Mouse (Mus musculus) limb, embryonic 10.5 days (tissue): ENCODE measurements around the gene Hist1h2bc. TPM values are rescaled to one million over a fixed set of nuclear protein-coding genes. Genes with fewer than 3 reads are reported as not detected.
"Not testable (repeated sequence)": the region's sequence is repeated elsewhere in the genome, so short reads cannot be mapped to it uniquely, and the experiment has no call there.

Experiments
- DNase-seq: peaks from one replicate; pipeline ENCODE4 v3.0.0-alpha.2; 2017; ENCODE audit warnings: low spot score
- H3K27ac ChIP-seq: fragments of 300-500 bp; sonication (generic); 2 replicates; pipeline ENCODE4 v1.5.1; 2016; ENCODE audit warnings: mild to moderate bottlenecking
- H3K27me3 ChIP-seq: fragments of 300-500 bp; sonication (generic); 2 replicates; pipeline ENCODE4 v1.6.1; 2016; ENCODE audit warnings: low read depth, mild to moderate bottlenecking; ENCODE audit not compliant: poor library complexity, severe bottlenecking
- H3K36me3 ChIP-seq: fragments of 300-500 bp; sonication (generic); 2 replicates; pipeline ENCODE4 v1.6.1; 2016; ENCODE audit warnings: mild to moderate bottlenecking, moderate library complexity
- H3K4me1 ChIP-seq: fragments of 300-500 bp; sonication (generic); 2 replicates; pipeline ENCODE4 v1.6.1; 2016
- H3K4me3 ChIP-seq: fragments of 300-500 bp; sonication (generic); 2 replicates; pipeline ENCODE4 v1.5.1; 2016; ENCODE audit warnings: mild to moderate bottlenecking, moderate library complexity
- H3K9me3 ChIP-seq: fragments of 300-500 bp; sonication (generic); replicated peaks from 2 replicates; pipeline ENCODE4 v1.6.1; 2016; ENCODE audit warnings: mild to moderate bottlenecking
- WGBS: fragments of 180-500 bp; shearing (Covaris S2); methylation state at CpG from one replicate; pipeline ENCODE4 v1.1.7; 2016; 5-methylcytosine and 5-hydroxymethylcytosine counted together
- polyA plus RNA-seq: library from polyadenylated mRNA; unstranded; fragments of >200 nt; fragmentation: Nextera tagmentation; extraction: Ambion mirVana; gene quantifications from 2 replicates; pipeline ENCODE4 v1.2.1, GENCODE M21; 2016

Gene Hist1h2bc
- 16.9 and 17.0 TPM in 2 replicates for polyA plus RNA-seq

DNA sequence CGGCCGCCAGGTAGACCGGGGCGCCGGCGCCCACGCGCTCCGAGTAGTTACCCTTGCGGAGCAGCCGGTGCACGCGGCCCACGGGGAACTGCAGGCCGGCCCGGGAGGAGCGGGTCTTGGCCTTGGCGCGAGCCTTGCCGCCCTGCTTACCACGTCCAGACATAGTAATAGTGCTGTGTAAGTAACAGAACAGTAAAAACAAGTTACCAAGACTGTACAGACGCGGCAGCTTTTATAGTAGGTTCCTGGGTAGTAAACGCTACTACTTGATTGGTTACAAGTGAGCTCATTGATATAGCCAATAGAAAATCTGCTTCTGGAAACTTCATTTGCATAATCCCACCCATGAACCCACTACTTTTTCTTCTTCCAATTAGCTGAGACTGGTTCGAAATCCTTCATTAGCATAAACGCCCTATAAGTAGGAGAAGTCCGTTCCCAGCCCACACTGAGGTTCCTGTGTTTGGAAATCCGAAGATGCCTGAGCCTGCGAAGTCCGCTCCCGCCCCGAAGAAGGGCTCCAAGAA, at the start of gene Hist1h2bc, which contains the start of gene Hist1h2ac:
TSS of gene Hist1h2bc (plus strand) at position 445 of the 527 bp plus-strand sequence.
TSS of gene Hist1h2ac (minus strand) at position 194 of the 527 bp plus-strand sequence.
- H3K36me3 ChIP-seq, result no peaks in the 10 kb centered on the region
- DNase-seq, result peak; percentile 80
- H3K4me1 ChIP-seq, result peaks cover 20% of the 10 kb centered on the region
- H3K27ac ChIP-seq, result peak within 1 kb of the TSS; percentile 91
- 0% methylated on average over 32 of the region's 32 CpGs for WGBS
- H3K9me3 ChIP-seq, result no peaks in the 10 kb centered on the region
- peak within 1 kb of the TSS; percentile 52 for H3K4me3 ChIP-seq
- H3K27me3 ChIP-seq, result no peaks in the 10 kb centered on the region

DNA sequence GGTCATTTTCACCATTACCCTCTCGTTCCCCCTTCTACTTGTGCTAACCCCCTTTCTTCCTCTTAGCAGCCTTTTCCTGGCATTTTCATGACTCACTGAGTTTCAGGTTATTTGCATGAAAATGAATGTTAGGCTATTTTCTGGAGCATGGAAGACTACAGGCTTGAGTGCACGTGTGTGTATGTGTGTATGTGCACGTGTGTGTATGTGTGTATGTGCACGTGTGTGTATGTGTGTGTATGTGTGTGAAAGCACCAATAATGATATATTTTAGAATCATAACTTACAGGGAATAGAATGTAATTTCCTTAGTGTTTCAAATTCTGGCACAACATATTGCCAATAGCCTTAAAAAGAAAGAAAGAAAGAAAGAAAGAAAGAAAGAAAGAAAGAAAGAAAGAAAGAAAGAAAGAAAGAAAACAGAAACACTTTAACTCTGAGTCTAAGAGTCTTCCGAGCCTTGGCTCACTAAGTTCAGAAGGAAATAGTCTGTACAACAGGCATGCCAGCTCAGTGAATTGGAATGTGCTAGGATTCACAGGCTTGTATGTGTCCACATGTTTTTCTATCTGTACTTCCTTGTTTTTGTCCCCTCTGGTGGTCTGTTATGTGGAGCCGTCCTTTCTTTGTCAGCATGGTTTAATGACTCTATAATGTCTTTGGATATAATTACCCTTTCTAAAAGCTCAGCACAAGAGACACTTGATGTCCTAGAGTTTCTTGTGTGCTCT, 24.2 kb upstream of the Hist1h2bc start:
- H3K36me3 ChIP-seq, result no peaks in the 10 kb centered on the region
- no peak overlapping the region for H3K27ac ChIP-seq
- no peaks in the 10 kb centered on the region for H3K27me3 ChIP-seq
- DNase-seq, result no peak
- H3K4me1 ChIP-seq, result no peaks in the 10 kb centered on the region
- no peak overlapping the region for H3K4me3 ChIP-seq
- no peaks in the 10 kb centered on the region for H3K9me3 ChIP-seq
- WGBS, result 81% methylated on average over 6 of the region's 6 CpGs

DNA sequence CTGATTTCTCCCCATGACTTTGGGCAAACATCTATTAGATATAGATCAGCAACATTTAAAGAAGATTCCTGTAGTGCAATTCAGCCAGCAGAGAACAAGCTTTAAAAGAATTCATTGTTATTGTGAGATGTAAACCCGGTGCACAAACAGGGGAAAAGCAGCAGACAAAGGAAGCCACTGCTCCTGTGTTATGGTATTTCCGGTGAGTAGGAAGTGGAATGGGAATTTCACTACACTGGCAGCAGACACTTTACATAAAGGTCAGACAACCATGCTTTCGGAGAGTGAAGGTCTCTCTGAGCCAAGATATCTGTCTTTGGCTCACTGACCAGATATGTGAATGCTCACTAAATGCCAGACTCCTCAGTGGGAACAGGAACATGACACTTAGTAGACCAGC, 21.5 kb upstream of the Hist1h2bc start:
- 87% methylated on average over 3 of the region's 3 CpGs for WGBS

DNA sequence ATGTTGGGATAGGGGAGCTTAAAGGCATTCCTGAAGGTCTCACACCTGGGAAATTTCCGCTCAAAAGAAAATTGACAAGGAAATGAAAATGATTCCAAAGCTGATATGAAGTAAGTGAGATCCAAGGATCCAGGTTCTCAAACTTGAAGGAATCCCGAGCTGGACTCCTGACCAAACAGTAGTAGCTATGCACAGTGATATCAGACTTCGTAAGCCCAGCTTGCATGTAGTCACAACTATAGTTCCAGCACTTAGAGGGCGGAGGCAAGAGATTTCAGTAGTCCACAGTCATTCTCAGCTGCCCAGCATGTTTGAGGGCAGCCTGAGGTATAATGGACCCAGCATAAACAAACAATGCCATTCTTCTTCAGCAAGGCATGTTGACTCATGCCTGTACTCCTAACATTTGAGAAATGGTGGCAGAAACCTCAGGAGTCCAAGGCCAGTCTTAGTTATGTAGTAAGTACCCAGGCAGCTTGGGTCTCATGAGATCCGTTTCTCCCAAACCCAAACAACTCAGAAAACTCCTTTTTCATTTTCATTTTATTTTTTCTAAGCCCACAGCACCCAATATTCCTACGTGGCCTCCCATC, 1.9 kb upstream of the Hist1h2bc start:
- H3K27ac ChIP-seq, result peak overlapping the region; percentile 87; the same call in 1 of the 2 replicates
- H3K9me3 ChIP-seq, result no peaks in the 10 kb centered on the region
- no peak for DNase-seq
- peaks cover 20% of the 10 kb centered on the region for H3K4me1 ChIP-seq
- no peak overlapping the region for H3K4me3 ChIP-seq
- H3K27me3 ChIP-seq, result no peaks in the 10 kb centered on the region
- H3K36me3 ChIP-seq, result no peaks in the 10 kb centered on the region
- 88% methylated on average over 6 of the region's 6 CpGs for WGBS

More for the DNA sequence above, 21.5 kb upstream of the Hist1h2bc start:
- DNase-seq, result no peak
- H3K27me3 ChIP-seq, result no peaks in the 10 kb centered on the region
- H3K27ac ChIP-seq, result no peak overlapping the region
- no peaks in the 10 kb centered on the region for H3K36me3 ChIP-seq
- no peak overlapping the region for H3K4me3 ChIP-seq
- H3K9me3 ChIP-seq, result no peaks in the 10 kb centered on the region
- H3K4me1 ChIP-seq, result no peaks in the 10 kb centered on the region

DNA sequence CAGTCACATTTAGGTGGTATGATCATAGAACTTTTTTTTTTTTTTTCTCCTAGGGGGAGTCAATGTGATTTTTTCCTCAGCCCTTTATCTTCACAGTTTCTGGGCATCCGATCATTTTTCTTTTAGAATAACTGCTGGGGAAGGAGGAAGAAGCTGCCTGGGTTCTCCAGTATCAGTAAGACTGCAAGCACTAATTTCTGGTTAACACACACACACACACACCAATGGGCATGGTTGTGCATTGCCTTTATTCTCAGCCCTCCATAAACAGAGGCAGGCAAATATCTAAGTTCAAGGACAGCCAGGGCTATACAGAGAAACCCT, 1.4 kb upstream of the Hist1h2bc start:
- Histone ChIP-seq H3K36me3 (no peaks in the 10 kb centered on the region), H3K9me3 (no peaks in the 10 kb centered on the region), H3K4me3 (peak overlapping the region; percentile 50), H3K4me1 (peaks cover 20% of the 10 kb centered on the region), H3K27ac (peak overlapping the region; percentile 87), H3K27me3 (no peaks in the 10 kb centered on the region)
- DNase-seq, result no peak
- 74% methylated on average over 1 of the region's 1 CpGs for WGBS

DNA sequence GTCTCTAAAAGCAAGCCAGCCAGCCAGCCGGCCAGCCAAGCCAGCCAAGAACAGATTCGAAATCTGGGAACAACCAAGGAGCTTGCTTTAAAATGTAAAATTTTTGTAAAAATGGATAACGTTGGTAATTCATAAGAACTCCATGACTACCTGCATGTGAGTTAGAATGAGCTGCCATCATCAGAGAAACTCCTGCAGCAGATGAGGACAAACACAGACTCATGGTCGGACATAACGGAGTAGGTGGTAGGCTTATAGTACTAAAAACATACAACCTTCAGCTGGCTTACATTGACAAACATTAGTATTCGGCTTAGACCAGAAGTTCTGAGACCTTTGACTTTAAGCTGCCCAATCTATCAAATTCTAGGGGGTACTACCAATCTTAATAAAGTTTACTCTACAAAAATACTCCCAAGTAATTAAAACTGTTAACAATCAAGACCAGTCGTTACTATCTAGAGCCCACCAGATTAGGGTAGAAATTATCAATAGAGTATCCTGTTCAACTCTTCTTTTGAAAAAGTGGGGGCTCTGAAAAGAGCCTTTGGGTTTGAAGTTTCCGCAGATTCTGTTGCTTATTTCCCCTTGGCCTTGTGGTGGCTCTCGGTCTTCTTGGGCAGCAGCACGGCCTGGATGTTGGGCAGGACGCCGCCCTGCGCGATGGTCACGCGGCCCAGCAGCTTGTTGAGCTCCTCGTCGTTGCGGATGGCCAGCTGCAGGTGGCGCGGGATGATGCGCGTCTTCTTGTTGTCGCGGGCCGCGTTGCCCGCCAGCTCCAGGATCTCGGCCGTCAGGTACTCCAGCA, 848 bp upstream of the Hist1h2bc start:
- peak overlapping the region; percentile 87 for H3K27ac ChIP-seq
- peaks cover 20% of the 10 kb centered on the region for H3K4me1 ChIP-seq
- H3K36me3 ChIP-seq, H3K27me3 ChIP-seq, H3K9me3 ChIP-seq: not testable (repeated sequence)
- peak; percentile 50 for DNase-seq
- WGBS, result 11% methylated on average over 17 of the region's 30 CpGs
- peak overlapping the region; percentile 50 for H3K4me3 ChIP-seq

DNA sequence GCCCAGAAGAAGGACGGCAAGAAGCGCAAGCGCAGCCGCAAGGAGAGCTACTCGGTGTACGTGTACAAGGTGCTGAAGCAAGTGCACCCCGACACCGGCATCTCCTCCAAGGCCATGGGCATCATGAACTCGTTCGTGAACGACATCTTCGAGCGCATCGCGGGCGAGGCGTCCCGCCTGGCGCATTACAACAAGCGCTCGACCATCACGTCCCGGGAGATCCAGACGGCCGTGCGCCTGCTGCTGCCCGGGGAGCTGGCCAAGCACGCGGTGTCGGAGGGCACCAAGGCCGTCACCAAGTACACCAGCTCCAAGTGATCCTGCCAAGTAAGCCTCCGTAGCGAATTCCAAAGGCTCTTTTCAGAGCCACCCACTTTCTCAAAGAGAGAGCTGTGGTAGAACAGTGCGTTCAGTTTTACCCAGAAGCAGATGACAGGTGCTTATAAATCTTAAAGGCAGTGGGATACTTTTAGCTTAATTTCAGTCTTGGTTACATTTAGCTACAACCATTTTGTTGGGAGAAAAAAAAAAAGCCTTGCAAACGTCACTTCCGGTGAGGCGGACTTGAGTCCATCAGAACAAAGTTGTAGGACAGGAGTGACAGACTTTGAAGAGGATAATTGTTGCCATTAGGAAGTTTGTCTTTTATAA, 421 bp downstream of the Hist1h2bc start:
- not testable (repeated sequence) for H3K36me3 ChIP-seq, H3K9me3 ChIP-seq, H3K27me3 ChIP-seq
- WGBS, result under 1% methylated on average over 22 of the region's 37 CpGs
- H3K27ac ChIP-seq, result peak overlapping the region; percentile 91
- H3K4me1 ChIP-seq, result peaks cover 20% of the 10 kb centered on the region
- peak overlapping the region; percentile 52 for H3K4me3 ChIP-seq
- peak; percentile 59 for DNase-seq

DNA sequence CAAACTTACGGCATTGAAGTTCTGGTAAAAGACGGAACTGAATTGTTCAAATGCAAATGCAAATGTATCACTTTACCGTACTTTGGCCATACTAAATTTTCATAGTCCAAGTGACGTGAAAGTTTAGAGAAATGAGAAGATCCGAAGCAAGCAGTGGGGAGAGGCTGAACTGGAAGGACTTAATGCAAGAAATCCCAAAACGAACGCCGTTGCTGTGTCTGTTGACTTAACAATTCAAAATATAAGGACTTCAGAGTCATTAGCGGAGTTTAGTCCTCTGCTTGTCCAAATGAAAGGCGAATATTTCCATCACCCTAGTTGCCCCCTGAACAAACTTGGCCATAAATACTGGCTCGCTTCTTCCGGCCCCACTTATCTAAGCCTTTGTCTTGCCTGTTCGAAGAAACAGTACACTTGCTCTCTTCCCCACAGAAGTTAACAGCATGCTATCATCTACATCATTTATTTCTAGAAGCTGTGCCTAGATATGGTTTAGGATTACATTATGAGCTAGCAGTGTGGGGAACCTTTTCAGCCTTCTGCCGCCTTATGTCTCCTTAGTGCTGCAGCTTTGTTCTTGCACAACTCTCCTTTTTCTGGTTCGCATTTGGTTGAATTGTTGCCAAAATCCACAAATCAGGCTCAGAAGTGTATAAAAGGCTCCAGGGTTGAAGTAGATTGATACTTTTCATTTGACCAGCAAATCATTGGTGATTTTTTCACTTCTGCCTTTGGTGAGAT, 1.3 kb downstream of the Hist1h2bc start:
- peak; percentile 49 for DNase-seq
- peak overlapping the region; percentile 52 for H3K4me3 ChIP-seq
- no peaks in the 10 kb centered on the region for H3K36me3 ChIP-seq
- H3K4me1 ChIP-seq, result peaks cover 20% of the 10 kb centered on the region
- H3K9me3 ChIP-seq, result no peaks in the 10 kb centered on the region
- 23% methylated on average over 15 of the region's 15 CpGs for WGBS
- H3K27me3 ChIP-seq, result no peaks in the 10 kb centered on the region
- H3K27ac ChIP-seq, result peak overlapping the region; percentile 91

DNA sequence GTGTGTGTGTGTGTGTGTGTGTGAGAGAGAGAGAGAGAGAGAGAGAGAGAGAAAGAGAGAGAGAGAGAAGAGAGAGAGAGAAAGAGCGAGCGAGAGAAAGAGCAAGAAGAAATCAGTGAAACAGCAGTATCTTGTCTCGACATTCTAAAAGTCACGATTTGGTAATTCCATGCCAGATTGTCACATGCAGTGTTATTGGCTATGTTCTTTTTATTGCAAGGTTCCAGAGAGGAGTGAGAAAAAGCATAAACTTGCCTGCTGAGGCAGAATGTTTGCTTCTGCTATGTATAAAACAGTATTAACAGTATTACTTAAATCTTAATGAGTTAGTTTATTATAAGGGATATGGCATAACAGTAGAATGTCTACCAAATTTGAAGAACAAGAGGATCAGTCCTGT, 2.0 kb downstream of the Hist1h2bc start:
- Histone ChIP-seq H3K4me3 (peak overlapping the region; percentile 52), H3K9me3 (no peaks in the 10 kb centered on the region), H3K4me1 (peaks cover 20% of the 10 kb centered on the region), H3K27ac (peak overlapping the region; percentile 91), H3K36me3 (no peaks in the 10 kb centered on the region), H3K27me3 (no peaks in the 10 kb centered on the region)
- 74% methylated on average over 4 of the region's 4 CpGs for WGBS
- DNase-seq, result no peak

DNA sequence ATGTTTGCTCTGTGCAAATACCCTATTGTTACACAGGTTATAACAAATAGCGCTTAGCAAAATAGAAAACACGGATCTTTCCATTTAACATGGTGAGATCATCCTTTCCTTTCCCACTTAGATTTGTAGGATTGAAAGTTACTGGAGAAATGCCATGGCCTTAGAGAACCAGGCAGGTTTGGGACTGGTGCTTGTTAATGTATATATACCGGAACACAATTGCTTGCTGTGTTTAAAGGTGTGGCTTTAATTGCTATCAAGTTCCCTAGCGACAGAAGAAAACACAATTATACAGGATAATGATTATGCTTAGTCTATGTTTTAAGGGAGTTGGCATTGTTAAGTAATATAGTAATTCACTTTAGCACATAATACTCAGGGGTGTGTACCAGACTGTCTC, 3.2 kb downstream of the Hist1h2bc start:
- H3K4me3 ChIP-seq, result no peak overlapping the region
- peaks cover 20% of the 10 kb centered on the region for H3K4me1 ChIP-seq
- H3K36me3 ChIP-seq, result no peaks in the 10 kb centered on the region
- no peaks in the 10 kb centered on the region for H3K9me3 ChIP-seq
- H3K27me3 ChIP-seq, result no peaks in the 10 kb centered on the region
- no peak overlapping the region for H3K27ac ChIP-seq
- 93% methylated on average over 4 of the region's 4 CpGs for WGBS
- no peak for DNase-seq

DNA sequence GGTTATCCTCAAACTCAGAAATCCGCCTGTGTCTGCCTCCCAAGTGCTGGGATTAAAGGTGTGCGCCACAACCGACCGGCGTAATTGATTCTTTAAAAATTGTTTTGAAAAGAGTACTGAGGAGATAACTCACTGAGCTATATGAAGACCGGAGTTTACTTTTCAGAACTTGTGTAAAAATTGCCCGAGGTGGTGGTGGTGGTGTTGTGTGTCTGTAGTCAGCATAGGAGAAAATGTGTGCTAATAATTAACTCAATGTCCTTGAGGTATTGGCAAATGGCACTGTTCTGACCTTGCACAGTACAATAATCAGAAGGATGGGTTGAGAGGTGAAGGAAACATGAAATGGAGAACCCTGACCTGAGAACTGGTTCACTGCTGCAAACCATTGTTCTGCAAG, 3.9 kb downstream of the Hist1h2bc start:
- H3K36me3 ChIP-seq, result no peaks in the 10 kb centered on the region
- H3K4me1 ChIP-seq, result peaks cover 15% of the 10 kb centered on the region
- DNase-seq, result no peak
- no peaks in the 10 kb centered on the region for H3K9me3 ChIP-seq
- no peaks in the 10 kb centered on the region for H3K27me3 ChIP-seq
- WGBS, result 93% methylated on average over 7 of the region's 7 CpGs
- H3K27ac ChIP-seq, result peak overlapping the region; percentile 4; the same call in 1 of the 2 replicates
- no peak overlapping the region for H3K4me3 ChIP-seq

DNA sequence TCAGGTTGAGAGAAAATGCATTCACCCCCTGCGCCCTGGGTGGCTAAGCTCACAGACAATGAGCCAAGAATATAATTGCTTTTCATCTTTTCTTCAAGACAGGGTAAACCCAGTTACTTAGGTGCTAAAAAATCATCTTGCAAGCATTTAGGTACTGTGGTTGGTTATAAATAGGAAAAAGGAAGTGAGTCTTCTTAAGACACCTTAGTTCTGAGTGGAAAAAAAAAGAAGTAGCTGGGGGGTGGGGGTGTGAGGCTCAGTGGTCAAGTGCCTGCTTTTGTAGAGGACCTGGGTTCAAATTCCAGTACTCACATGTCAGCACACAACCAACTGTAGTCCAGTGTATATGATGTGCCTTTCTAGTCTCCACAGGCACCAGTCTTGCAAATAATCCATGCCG, 5.0 kb downstream of the Hist1h2bc start:
- Histone ChIP-seq H3K4me1 (peaks cover 14% of the 10 kb centered on the region), H3K36me3 (no peaks in the 10 kb centered on the region), H3K4me3 (no peak overlapping the region), H3K27ac (no peak overlapping the region), H3K9me3 (no peaks in the 10 kb centered on the region), H3K27me3 (no peaks in the 10 kb centered on the region)
- DNase-seq, result peak; percentile 18
- WGBS, result 96% methylated on average over 2 of the region's 2 CpGs
